13 mouse cellular contexts compared by ENCODE assay signal in genomic region chr5:146253644-146254043, GRCm38 (mm10). TPM values are rescaled to one million over a fixed set of nuclear protein-coding genes. Genes with fewer than 3 reads are reported as not detected.
DNase-seq lines count a peak whose midpoint lies in the region.
"Had no signal": no experiment of that assay in that cellular context is flagged by ENCODE, and none has a peak within 500 bp of the region (broad histone marks: within the 10 kb centered on the region; RNA-seq: fewer than 3 reads in every experiment).

No protein-coding gene starts in this region.

- DNase-seq in cerebellum, adult 9-10 months, result peak; percentile 51
- no peak for DNase-seq in cerebellum, adult 9-11 months
- peak; percentile 41 for DNase-seq in gastrocnemius, adult 18-20 months (ENCODE audit: low spot score)
- no peak for DNase-seq in gastrocnemius, postnatal 10 days
- peak; percentile 16 for DNase-seq in layer of hippocampus, adult 9-11 months
- no peak for DNase-seq in layer of hippocampus, adult 8-10 months (ENCODE audit: low spot score in 2 of 2)
- peak; percentile 18 for DNase-seq in skeletal muscle tissue, adult 2 months (ENCODE audit: low read depth, low spot score)
- DNase-seq: adrenal gland, postnatal 25 days; forebrain, postnatal 0 days; kidney, adult 18-20 months; kidney, postnatal 4 days; liver, postnatal 0 days; lung, postnatal 36 days had no signal

RNA-seq across cellular contexts. Expression of gene Cdk8, which starts 22.6 kb away (rescaled TPM):
- total RNA-seq in gastrocnemius, adult 18-20 months (2021), result 10 to 100 TPM; 14.9 to 17.5 TPM
- 10 to 100 TPM; 20.5 to 27.2 TPM for total RNA-seq in gastrocnemius, postnatal 10 days (2021)
- 10 to 100 TPM; 37.7 to 47.3 (median 42.7) TPM for total RNA-seq in layer of hippocampus, adult 8-10 months (2022)

RNA-seq across cellular contexts. Expression of gene Rnf6, which starts 32.3 kb away (rescaled TPM):
- total RNA-seq in gastrocnemius, adult 18-20 months (2021), result 10 to 100 TPM; 37.0 to 41.0 TPM
- total RNA-seq in gastrocnemius, postnatal 10 days (2021), result 10 to 100 TPM; 38.7 to 43.0 TPM
- total RNA-seq in layer of hippocampus, adult 8-10 months (2022), result 10 to 100 TPM; 61.5 to 72.1 (median 64.0) TPM

Comparison
In these comparisons a context has a peak if more than half of its experiments do, and no peak if none do; other contexts are left out.
1. DNase-seq: peak in cerebellum, adult 9-10 months (single experiment), gastrocnemius, adult 18-20 months (single experiment), layer of hippocampus, adult 9-11 months (single experiment) and skeletal muscle tissue, adult 2 months (single experiment); none in cerebellum, adult 9-11 months (single experiment), gastrocnemius, postnatal 10 days (single experiment) and layer of hippocampus, adult 8-10 months (0 of 2).